Mouse (Mus musculus) liver, adult 2 months (tissue): ENCODE results near the gene Csad.

Source experiments
- CTCF ChIP-seq: fragments of 200-500 bp; IDR thresholded peaks from 2 replicates; pipeline ENCODE4 v1.5.1; 2011; ENCODE audit warnings: low read depth, low read length, control low read depth
- POLR2A ChIP-seq: fragments of 200-500 bp; IDR thresholded peaks from 2 replicates; pipeline ENCODE4 v1.6.1; 2011; ENCODE audit warnings: low read length, control low read depth; ENCODE audit not compliant: insufficient read depth; ENCODE audit errors: extremely low read depth

DNA sequence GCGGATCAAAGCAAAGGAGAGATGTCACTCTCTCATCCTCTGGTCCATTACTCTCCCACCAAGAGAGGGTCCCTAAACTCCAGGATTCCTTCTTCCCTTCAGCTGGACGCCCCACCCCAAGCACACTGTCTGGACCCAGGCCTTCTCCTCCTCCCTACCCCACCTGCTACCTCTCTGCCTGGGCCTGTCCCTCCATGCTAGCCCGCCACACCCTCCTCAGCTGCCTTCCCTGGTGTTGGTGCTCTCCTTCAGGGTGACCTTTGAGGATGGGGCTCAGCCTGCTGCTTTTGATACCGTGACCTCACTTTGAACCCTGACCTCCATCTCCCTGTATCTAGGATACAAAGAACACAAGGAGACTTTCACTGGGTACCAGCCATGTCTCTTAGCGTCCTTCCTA is 46.0 kb upstream of the Csad start:
- TF ChIP-seq CTCF (no peak), POLR2A (no peak)
